ENCODE assay signal across 27 mouse cellular contexts in the genomic region with DNA sequence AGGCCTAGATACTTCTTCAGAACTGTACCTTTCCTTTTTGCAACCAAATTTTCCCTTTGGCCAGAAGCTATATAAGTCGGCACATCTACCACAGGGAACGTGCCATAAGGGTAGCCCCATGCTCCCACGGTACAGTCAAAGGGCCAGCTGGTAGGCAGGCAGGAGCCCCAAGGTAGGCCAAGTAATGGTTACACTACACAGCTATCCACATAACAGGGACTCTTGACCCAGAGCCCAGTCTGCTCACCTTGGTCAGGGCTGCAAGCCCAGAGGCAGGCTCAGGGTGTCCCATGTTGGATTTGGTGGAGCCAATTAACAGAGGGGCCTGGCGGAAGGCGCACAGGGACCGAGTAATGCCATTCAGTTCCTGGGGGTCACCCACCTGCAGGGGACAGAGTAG. TPM values are rescaled to one million over a fixed set of nuclear protein-coding genes. Genes with fewer than 3 reads are reported as not detected.
A peak's percentile ranks its signal among the peaks of the same experiment; 100 is the strongest.
DNase-seq lines count a peak whose midpoint lies in the region; ATAC-seq lines count a peak whose summit lies in the region.
"Had no signal": no experiment of that assay in that cellular context is flagged by ENCODE, and none has a peak within 500 bp of the region (broad histone marks: within the 10 kb centered on the region; RNA-seq: fewer than 3 reads in every experiment).

No protein-coding gene starts in this region.

- H3K4me1 ChIP-seq in hindbrain, embryonic 13.5 days (replicated peaks) = peaks cover 30% of the 10 kb centered on the region

- H3K9ac ChIP-seq in hindbrain, embryonic 13.5 days = no peak overlapping the region
- H3K9ac ChIP-seq: heart, embryonic 13.5 days; liver, embryonic 13.5 days; midbrain, embryonic 12.5 days had no signal

- H3K27ac ChIP-seq in hindbrain, embryonic 13.5 days = no peak overlapping the region
- H3K27ac ChIP-seq: heart, adult 2 months; heart, embryonic 13.5 days; layer of hippocampus, adult 2 months; left cerebral cortex, adult 2 months; limb, embryonic 13.5 days; liver, embryonic 13.5 days; midbrain, embryonic 12.5 days had no signal

- DNase-seq in cerebellum, adult 11-12 months = peak; percentile 82
- peak; percentile 82 for DNase-seq in brain, adult 2 months (ENCODE audit: low read depth, low spot score)
- peak; percentile 45 for DNase-seq in cerebellum, adult 8-10 months
- DNase-seq in cerebellum, postnatal 25 days = peak; percentile 68 to 74
- DNase-seq in gastrocnemius, adult 18-20 months (ENCODE audit: low spot score) = no peak
- no peak for DNase-seq in left cerebral cortex, postnatal 36 days (ENCODE audit: low spot score in 2 of 2)
- DNase-seq: adrenal gland, postnatal 14 days; gastrocnemius, postnatal 10 days; heart, adult 2 months; heart, postnatal 10 days; kidney, adult 18-20 months; kidney, postnatal 36 days; liver, embryonic 13.5 days; thymus, postnatal 4 days had no signal

- ATAC-seq in cerebellum, adult (ENCODE audit: insufficient number of reproducible peaks, low FRiP score, low TSS enrichment) = no peak
- no peak for ATAC-seq in hindbrain, embryonic 13.5 days (ENCODE audit: low FRiP score)
- ATAC-seq: forebrain, embryonic 16.5 days; hindbrain, embryonic 16.5 days; lung, postnatal 0 days; Patski had no signal

- intact Hi-C loops in left cerebral cortex, postnatal 36 days (cut with DNase I) = no loop called here

- H3K36me3 ChIP-seq in hindbrain, embryonic 13.5 days = peaks cover 78% of the 10 kb centered on the region

- H3K4me2 ChIP-seq in hindbrain, embryonic 13.5 days = no peak overlapping the region
- H3K4me2 ChIP-seq: heart, embryonic 13.5 days; limb, embryonic 13.5 days; liver, embryonic 13.5 days; midbrain, embryonic 12.5 days had no signal

- 97% methylated on average over 6 of the region's 6 CpGs for WGBS in hindbrain, embryonic 13.5 days

- H3K27me3 ChIP-seq in hindbrain, embryonic 13.5 days = no peaks in the 10 kb centered on the region
- H3K27me3 ChIP-seq: heart, embryonic 13.5 days; limb, embryonic 13.5 days; liver, embryonic 13.5 days; megakaryocyte, embryonic 14.5 days; midbrain, embryonic 12.5 days; Patski had no signal

- no peaks in the 10 kb centered on the region for H3K9me3 ChIP-seq in hindbrain, embryonic 13.5 days
- H3K9me3 ChIP-seq: heart, embryonic 13.5 days; limb, embryonic 13.5 days; liver, embryonic 13.5 days; megakaryocyte, embryonic 14.5 days; midbrain, embryonic 12.5 days had no signal

- no peak overlapping the region for H3K4me3 ChIP-seq in hindbrain, embryonic 13.5 days
- H3K4me3 ChIP-seq: erythroblast, embryonic 14.5 days; heart, adult 2 months; heart, embryonic 13.5 days; layer of hippocampus, adult 2 months; left cerebral cortex, adult 2 months; limb, embryonic 13.5 days; liver, embryonic 13.5 days; megakaryocyte, embryonic 14.5 days; midbrain, embryonic 12.5 days had no signal

RNA-seq across cellular contexts. Expression of a gene that starts 4.8 kb away (rescaled TPM):
- 10 to 100 TPM; 11.4 to 17.1 TPM for total RNA-seq in gastrocnemius, adult 18-20 months (2021)
- 67.9 and 69.7 TPM in 2 replicates for polyA plus RNA-seq in hindbrain, embryonic 13.5 days (2015; fragmentation: Nextera tagmentation; extraction: Ambion mirVana)
- total RNA-seq in left cerebral cortex, postnatal 36 days (2021) = 100 to 1,000 TPM; 182 to 190 TPM

RNA-seq across cellular contexts. Expression of a gene that starts 23.4 kb away (rescaled TPM):
- total RNA-seq in gastrocnemius, adult 18-20 months (2021) = 10 to 100 TPM; 27.6 to 28.6 TPM
- 45.6 and 48.6 TPM in 2 replicates for polyA plus RNA-seq in hindbrain, embryonic 13.5 days (2015; fragmentation: Nextera tagmentation; extraction: Ambion mirVana)
- total RNA-seq in left cerebral cortex, postnatal 36 days (2021) = 10 to 100 TPM; 39.4 to 42.4 TPM

RNA-seq across cellular contexts. Expression of a gene that starts 35.5 kb away (rescaled TPM):
- total RNA-seq in gastrocnemius, adult 18-20 months (2021) = 10 to 100 TPM; 62.5 to 63.3 TPM
- polyA plus RNA-seq in hindbrain, embryonic 13.5 days (2015; fragmentation: Nextera tagmentation; extraction: Ambion mirVana) = 265 and 274 TPM in 2 replicates
- total RNA-seq in left cerebral cortex, postnatal 36 days (2021) = 100 to 1,000 TPM; 130 to 153 TPM

RNA-seq across cellular contexts. Expression of a gene that starts 35.5 kb away (rescaled TPM):
- 10 to 100 TPM; 12.6 to 13.0 TPM for total RNA-seq in gastrocnemius, adult 18-20 months (2021)
- 98.0 and 98.5 TPM in 2 replicates for polyA plus RNA-seq in hindbrain, embryonic 13.5 days (2015; fragmentation: Nextera tagmentation; extraction: Ambion mirVana)
- 10 to 100 TPM; 63.7 to 65.9 TPM for total RNA-seq in left cerebral cortex, postnatal 36 days (2021)

RNA-seq across cellular contexts. Expression of a gene that starts 57.0 kb away (rescaled TPM):
- total RNA-seq in gastrocnemius, adult 18-20 months (2021) = 10 to 100 TPM; 20.4 to 22.2 TPM
- 0.94 and 2.1 TPM in 2 replicates for polyA plus RNA-seq in hindbrain, embryonic 13.5 days (2015; fragmentation: Nextera tagmentation; extraction: Ambion mirVana)
- 10 to 100 TPM; 23.4 to 34.8 TPM for total RNA-seq in left cerebral cortex, postnatal 36 days (2021)

Comparison
In these comparisons a context has a peak if more than half of its experiments do, and no peak if none do; other contexts are left out.
1. DNase-seq: peak in cerebellum, adult 11-12 months (single experiment), brain, adult 2 months (single experiment), cerebellum, adult 8-10 months (single experiment) and cerebellum, postnatal 25 days (2 of 2); none in gastrocnemius, adult 18-20 months (single experiment) and left cerebral cortex, postnatal 36 days (0 of 2).
2. RNA of a gene that starts 4.8 kb away (total RNA-seq): 182 to 190 TPM in left cerebral cortex, postnatal 36 days; 11.4 to 17.1 TPM in gastrocnemius, adult 18-20 months; every median in the first group is over 10 times any median in the second.